Mouse (Mus musculus): Measurements from ENCODE around the gene Etfdh. TPM values are rescaled to one million over a fixed set of nuclear protein-coding genes. Genes with fewer than 3 reads are reported as not detected.

Gene Etfdh
- polyA plus RNA-seq (2012; rRNA removed), result 30.3 and 35.8 TPM in 2 replicates

DNA sequence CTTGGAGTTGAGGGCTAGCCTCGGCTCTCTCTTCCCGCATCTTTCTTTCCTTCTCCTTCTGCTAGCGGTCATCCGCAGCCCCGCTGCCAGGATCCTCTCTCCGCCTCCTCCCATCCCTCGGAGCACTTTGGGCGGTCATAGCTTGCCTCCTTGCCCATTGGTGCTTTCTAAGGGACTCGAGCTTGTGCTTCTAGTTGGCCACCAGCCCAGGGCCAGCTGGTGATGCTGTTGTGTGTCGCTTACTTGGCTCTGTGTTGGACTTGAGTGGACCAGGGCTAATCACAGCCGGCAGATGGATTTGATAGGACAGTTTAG is at the start of gene Etfdh:
Gene Etfdh (minus strand): TSS at position 85 of the 315 bp plus-strand sequence.

DNA sequence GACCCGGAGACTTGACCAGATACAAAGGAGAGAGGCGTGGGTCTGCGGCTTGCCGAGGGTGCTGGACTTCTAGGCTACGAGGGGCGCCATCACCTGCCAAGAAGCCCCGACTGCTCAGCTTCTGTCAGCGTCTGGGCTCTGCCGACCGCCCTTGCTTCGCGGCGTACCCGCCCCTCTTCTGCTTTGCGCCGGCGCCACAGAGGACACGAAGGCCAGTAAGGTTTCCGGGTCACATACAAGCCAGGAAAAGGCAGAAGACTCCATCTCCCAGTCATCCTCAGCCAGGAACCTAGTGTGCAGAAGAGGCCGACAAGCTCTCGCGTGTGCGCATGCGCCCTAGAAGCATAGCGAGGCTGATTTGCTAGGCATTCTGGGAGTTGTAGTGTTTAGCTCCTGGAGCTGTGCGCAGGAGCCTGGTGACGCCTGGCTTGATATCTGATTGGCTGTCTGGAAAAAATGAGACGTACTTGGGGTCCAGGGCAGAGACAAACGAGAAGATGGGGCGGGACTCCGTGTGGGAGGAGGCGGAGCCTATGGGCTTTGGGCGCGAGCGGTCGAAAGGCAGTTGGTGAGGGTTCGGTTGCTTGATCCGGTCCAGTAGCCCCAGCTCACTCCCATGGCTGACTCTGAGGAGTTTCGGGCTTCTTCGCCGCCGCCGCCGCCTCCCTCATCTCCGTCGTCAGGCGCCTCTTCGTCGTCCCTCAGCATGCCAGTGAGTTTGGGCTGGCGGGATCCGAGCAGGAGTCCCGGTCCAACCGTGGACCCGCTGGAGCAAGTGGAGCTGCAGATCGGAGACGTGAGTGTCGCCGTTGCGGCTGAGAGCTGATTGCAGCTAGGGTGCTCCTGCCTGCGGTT is 512 bp downstream of the Etfdh start, which contains the start of gene 4930579G24Rik:
Gene 4930579G24Rik (plus strand): TSS at position 519 of the 855 bp plus-strand sequence.

DNA sequence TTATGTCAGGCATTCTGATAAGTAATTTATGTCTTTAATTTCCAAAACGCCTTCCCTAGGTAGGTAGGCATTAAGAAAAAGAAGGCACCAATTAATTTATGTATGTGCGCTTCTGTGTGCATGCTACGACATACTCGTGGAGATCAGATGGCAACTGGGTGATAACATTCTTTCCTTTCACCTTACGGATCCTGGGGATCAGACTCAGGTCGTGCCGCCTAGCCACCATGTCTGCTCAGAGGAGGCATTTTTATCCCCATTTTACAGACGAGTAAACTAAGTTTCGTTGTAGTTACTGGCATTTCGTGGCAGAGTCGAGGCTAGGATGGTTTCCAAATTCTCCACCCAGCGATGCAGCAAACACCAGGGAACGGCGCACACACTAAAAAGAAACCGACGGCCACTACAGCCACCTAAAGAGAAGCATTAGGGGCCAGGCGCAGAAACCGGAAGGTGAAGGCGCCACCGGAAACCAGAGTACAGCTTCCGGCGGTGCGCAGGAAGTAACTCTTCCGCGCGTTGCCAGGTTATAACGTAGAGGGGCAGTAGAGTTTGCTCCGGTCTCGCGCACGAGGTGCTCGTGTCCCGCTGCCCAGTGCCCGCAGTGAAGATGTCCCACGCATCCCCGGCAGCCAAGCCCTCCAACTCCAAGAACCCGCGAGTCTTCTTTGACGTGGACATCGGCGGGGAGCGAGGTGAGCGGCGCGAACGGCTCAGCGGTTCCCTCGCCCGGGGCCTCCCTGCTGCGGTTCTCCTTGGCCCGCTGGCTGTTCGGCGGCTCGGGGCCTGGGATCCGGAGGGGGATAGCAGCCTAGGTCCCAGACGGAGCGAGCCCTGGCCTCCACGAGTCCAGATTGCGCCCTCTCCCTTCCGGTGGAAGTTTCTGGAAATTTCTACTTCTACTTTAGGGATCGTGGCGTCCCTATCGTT is 38.2 kb downstream of the Etfdh start, which contains the start of gene Ppid:
Gene Ppid (plus strand): TSS at position 480 of the 930 bp plus-strand sequence.

DNA sequence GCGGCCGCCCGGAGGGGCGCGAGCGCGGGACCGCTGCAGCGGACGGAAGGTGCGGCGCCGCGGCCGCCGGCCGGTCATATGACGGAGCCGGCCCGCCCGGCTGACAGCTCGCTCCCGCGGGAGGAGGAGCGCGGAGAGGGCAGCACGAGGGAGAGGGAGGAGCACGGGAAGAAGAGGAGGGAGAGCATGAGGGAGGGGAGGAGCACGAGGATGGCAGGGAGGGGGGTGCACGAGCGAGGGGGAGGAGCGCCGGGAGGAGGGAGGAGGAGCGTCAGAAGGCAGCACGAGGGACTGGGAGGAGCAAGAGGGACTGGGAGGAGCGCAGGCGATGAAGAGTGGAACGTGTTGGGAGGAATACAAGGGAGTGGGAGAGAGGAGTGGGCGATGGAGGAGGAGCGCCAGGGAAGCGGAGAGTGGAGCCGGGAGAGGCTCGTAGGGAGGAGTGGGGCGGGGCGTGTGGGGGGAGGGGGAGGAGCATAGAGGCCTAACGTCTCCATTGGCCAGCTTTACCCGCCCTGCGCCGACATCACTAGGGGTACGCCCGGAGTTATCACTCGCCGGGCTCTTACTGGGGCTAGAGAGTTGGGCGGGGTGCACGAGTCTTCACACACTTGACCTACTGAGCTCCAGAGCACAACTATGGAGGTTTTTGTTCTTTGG is 61.5 kb downstream of the Etfdh start, which contains the start of gene Fnip2:
Gene Fnip2 (minus strand): TSS at position 94 of the 660 bp plus-strand sequence.

Other genes starting within 250 kb of the Etfdh start
- 7.8 and 12.8 TPM in 2 replicates for gene Fnip2, start 61.7 kb downstream of the Etfdh start, polyA plus RNA-seq (2012; rRNA removed)
- gene Ppid, start 38.2 kb downstream of the Etfdh start, polyA plus RNA-seq (2012; rRNA removed), result 128 and 150 TPM in 2 replicates
- gene 4930579G24Rik, start 421 bp downstream of the Etfdh start, polyA plus RNA-seq (2012; rRNA removed), result 11.5 and 14.5 TPM in 2 replicates
- 0.30 and 0.87 TPM in 2 replicates for gene Rxfp1, start 108.4 kb upstream of the Etfdh start, polyA plus RNA-seq (2012; rRNA removed)
- gene Tmem144, start 223.3 kb upstream of the Etfdh start, polyA plus RNA-seq (2012; rRNA removed), result 0.95 and 1.8 TPM in 2 replicates